Mouse (Mus musculus): ENCODE data around the gene Dcakd. TPM values are rescaled to one million over a fixed set of nuclear protein-coding genes. Genes with fewer than 3 reads are reported as not detected.
A peak's percentile ranks its signal among the peaks of the same experiment; 100 is the strongest.

Dcakd gene
- total RNA-seq, 2 experiments from 2014 or later = 83.5 to 84.3 TPM

- intact Hi-C loops (cut with DNase I) = no loop called here
- DNase-seq (ENCODE audit: low spot score) = peak; percentile 83
Observed at GRCm38 (mm10) chr11:103051249-103051691, 23.1 kb upstream of the Dcakd start.

- intact Hi-C loops (cut with DNase I) = no loop called here
- DNase-seq (ENCODE audit: low spot score) = no peak
Observed at GRCm38 (mm10) chr11:103050153-103050552, 22.0 kb upstream of the Dcakd start.

- intact Hi-C loops (cut with DNase I) = no loop called here
- DNase-seq (ENCODE audit: low spot score) = no peak
Observed at GRCm38 (mm10) chr11:103049611-103050010, 21.5 kb upstream of the Dcakd start.

DNA sequence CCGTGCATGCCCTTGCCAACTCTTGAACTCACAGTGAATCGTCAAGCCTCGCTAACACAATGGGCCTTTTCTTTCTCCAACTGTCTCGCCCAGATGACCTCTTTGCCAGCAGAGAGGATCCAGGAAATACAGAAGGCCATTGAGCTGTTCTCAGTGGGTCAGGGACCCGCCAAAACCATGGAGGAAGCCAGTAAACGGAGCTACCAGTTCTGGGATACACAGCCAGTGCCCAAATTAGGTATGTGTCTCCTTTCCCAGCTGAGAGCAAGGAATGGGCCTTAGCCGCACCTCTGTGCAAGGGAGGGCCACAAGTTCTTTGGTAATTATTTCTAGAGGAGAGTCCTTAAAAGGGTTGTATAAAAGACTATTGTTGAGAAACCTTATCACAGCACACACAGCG lies 18.2 kb upstream of the Dcakd start:
- DNase-seq (ENCODE audit: low spot score) = no peak
- intact Hi-C loops (cut with DNase I) = no loop called here

- DNase-seq (ENCODE audit: low spot score) = no peak
- intact Hi-C loops (cut with DNase I) = no loop called here
Observed at GRCm38 (mm10) chr11:103043982-103044381, 15.8 kb upstream of the Dcakd start.

GRCm38 (mm10) chr11:103042828-103043227 lies 14.7 kb upstream of the Dcakd start:
- intact Hi-C loops (cut with DNase I) = no loop called here
- DNase-seq (ENCODE audit: low spot score) = no peak

DNA sequence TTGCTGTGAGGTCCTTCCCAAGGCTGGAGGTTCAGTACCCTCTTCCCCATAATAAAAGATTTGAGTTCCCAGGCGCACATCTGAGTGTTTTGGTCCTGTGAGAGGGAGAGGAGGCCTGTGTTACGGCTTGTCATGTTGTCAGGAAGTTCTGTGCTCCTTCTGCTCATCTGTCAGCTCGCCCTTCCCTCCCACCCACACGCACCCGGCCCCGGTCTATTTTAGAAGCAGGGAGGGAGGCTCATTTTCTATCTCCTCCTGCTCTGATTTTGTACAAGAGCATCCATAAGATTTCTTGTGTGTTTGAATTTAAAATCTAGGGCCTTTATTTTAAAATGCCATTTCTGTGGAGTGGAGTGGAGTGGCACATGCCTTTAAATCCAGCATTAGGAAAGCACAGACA lies 9.9 kb upstream of the Dcakd start:
- no peak for DNase-seq (ENCODE audit: low spot score)
- intact Hi-C loops (cut with DNase I) = no loop called here

DNA sequence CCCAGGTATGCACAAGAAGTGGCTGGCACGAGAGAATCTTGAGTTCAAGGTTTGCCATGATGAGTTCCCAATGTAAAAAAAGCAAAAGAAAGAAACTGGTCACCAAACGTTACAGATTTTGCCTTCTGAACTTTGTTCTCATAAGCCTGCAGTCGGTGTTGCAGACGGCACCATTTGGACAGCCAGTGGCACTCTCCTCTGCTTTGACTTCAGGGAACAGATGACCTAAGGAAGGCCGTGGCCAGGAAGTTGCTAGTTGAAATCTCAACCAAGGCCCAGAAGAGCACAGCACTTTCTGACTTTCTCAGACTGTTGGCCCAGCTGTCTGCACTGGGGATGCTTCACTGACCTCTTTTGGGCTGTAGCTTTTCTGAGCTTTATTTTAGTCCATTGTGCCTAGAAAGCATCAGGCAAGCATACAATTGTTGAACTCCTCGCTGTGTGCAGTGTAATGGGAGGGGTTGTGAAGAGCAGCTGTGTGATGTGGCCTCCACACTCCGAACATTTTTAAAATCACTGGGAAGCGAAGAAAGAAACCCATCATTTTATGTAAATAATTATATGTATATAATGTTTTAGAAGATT lies 8.8 kb upstream of the Dcakd start:
- intact Hi-C loops (cut with DNase I) = no loop called here
- DNase-seq (ENCODE audit: low spot score) = no peak

- DNase-seq (ENCODE audit: low spot score) = no peak
- intact Hi-C loops (cut with DNase I) = no loop called here
Observed at GRCm38 (mm10) chr11:103035007-103035406, 6.9 kb upstream of the Dcakd start.

DNA sequence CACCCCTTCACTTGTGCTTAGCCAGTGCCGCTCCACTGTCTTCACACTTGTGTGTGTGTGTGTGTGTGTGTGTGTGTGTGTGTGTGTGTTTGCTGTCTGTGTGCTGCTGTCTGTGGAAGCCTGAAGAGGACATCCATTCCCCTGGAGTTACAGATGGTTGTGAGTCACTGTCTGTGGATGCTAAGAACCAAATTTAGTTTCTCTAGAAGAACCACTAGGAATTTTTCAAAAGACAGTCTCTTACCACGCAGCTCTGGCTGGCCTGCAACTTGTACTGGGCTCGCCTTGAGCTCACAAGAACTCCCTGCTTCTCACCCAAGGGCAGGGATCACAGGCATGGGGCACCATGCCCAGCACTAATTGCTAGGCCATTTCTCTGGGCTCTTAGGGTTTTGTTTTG lies 4.9 kb upstream of the Dcakd start:
- intact Hi-C loops (cut with DNase I) = no loop called here
- no peak for DNase-seq (ENCODE audit: low spot score)

- intact Hi-C loops (cut with DNase I) = loop anchor here (5.0 kb wide), 1 partner anchor 240 kb away; the partner anchor contains the start of gene Map3k14
- no peak for DNase-seq (ENCODE audit: low spot score)
Observed at GRCm38 (mm10) chr11:103027570-103028175, 460 bp downstream of the Dcakd start.

DNA sequence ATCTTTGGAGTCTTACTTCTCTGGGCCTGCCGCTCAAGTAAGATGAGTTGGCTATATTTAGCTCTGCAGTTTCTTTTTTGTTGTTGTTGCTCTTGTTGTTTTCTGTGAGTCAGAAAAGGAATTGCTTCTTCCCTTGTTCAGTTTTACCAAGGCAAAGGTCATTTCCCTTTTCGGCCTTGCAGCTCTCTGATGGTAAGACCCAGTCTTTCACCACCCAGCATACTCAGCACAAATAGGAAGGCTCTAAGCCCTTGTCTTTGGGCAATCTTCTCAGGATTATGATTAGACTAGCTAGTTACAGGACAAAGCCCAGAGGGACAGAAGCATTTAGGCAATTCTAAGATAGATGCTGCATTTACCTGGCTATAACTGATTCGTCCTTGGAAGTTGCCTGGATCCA lies 1.2 kb downstream of the Dcakd start:
- intact Hi-C loops (cut with DNase I) = loop anchor here (5.0 kb wide), 1 partner anchor 240 kb away; the partner anchor contains the start of gene Map3k14
- no peak for DNase-seq (ENCODE audit: low spot score)

DNA sequence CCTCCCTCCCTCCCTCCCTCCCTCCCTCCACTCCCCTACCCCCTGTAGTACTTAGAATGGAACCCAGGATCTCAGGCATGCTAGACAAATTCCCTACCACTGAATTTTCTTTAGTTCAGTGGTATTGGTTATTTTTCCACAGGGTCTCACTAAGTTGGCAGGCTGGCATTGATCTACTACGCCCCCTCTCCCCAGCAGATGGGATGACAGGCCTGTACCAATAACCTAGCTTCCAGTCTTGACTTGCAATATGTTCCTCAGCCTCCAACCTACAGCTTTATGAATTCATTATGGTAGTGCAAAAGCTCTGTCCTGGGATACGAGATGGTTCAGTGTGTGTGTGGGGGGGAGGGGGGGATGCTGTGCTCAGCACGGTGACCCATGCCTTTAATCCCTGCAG lies 4.2 kb downstream of the Dcakd start:
- no peak for DNase-seq (ENCODE audit: low spot score)
- intact Hi-C loops (cut with DNase I) = no loop called here

- intact Hi-C loops (cut with DNase I) = no loop called here
- DNase-seq (ENCODE audit: low spot score) = no peak
Observed at GRCm38 (mm10) chr11:103020713-103021335, 7.3 kb downstream of the Dcakd start.

DNA sequence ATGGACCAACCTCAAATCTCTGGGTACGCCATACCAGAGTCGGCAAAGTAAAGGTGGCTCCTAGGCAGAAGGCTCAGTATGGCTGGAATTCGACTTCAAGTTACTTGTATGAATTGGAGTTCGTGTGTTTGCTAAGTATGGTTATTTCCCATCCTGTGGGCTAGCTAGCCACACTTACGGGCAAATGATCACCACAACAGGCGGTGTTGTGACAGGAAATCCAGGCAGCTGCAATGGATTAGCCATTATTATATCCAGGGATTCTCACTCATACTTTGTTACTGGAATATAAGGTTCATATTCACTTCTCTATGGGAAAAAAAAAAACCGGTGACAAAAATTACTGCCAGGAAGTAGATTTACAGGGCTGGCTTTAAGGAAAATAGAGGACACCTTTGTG lies 8.8 kb downstream of the Dcakd start:
- intact Hi-C loops (cut with DNase I) = no loop called here
- DNase-seq (ENCODE audit: low spot score) = no peak

DNA sequence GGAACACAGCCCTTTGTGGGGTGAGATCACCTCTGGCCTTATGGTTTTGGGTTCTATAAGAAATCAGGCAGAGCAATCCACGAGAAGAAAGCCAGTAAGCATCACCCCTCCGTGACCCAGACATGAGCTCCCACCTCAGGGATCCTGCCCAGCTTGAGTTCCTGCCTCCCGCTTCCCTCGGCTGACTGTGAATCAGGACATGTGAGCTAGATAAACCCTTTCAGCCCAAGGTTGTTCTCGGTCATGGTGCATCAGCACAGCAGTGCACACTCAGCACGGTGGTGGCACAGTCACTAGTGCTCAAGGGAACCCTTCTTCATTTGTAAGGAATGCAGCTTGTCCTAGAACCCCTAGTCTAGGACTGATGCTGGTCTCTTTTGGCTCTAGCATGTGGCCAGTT lies 9.3 kb downstream of the Dcakd start:
- DNase-seq (ENCODE audit: low spot score) = no peak
- intact Hi-C loops (cut with DNase I) = no loop called here

DNA sequence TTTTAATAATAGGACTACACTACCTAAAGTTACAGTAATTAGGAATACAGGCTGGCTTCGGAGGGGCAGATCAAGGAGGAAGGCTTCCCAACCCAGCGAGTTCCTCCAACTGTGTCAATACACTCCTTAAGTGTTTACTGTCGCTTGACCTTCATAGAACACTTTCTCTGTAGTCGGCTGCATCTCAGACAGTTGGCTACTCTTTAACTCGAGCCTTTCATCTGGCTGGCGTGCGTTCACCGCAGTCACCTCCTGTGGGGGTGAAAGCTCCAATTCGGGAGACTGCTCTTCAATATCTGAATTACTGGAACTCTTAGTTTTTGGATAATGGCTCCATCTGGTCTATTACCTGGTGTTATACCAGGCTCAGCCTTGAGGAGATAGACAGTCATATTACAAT lies 10.5 kb downstream of the Dcakd start:
- intact Hi-C loops (cut with DNase I) = no loop called here

GRCm38 (mm10) chr11:103016930-103017329 lies 11.2 kb downstream of the Dcakd start:
- DNase-seq (ENCODE audit: low spot score) = peak; percentile 96
- intact Hi-C loops (cut with DNase I) = no loop called here

More for the DNA sequence above, 10.5 kb downstream of the Dcakd start:
- no peak for DNase-seq (ENCODE audit: low spot score)

DNA sequence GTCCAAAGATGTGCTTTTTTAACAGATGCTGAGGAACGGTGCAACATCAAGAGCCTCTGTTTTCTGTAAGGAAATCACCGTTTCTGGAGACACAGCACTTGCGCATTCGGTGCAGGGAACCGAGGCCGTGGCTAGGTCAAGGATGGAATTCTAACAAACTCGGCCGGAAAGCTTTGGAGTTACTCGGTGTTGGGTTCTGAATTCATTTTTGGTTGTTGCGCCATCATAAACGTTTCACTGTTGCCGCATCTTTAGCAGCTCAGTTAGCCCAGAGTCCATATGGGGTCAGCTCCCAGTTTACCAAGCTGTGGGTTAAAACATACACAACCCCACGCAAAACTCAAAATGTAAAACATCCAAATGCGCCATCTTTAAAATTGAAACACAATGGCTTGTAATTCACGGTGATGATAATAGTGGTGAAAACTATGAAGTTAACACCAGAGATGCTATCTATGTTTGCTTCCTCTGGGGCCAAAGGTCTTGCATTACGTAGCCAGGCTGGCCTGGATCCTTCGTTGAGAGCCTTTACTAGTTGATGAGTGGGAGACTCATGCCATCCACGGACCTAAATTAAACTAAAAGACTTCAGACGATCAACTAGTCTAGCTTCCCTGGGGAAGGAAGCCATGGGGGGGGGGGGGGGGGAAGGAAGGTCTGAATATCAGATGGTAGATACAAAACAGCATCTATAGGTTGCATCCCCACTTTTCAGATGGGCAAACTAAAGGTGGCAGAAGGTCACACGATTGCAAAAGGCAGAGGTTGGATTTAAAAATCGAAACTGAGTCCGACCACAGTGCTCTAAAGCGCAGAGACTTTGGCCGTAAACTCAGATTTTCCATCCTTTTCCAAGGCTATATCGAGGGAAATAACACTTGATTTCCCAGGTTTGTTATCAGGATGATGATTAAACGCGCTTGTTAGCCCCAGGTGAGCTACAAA lies 12.0 kb downstream of the Dcakd start:
- intact Hi-C loops (cut with DNase I) = no loop called here
- DNase-seq (ENCODE audit: low spot score) = no peak

DNA sequence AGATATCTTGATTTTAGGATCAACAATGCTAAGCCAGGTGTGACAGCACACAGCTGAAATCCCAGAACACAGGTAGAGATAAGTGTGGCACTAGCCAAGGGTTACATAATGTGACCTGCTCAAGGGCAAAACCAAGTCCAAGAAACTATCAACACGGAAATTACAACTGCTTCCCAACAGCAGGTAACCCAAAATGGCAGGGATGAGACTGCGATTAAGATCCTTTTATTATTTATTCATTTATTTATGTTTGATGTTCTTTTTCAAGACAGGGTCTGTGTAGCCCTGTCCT lies 17.0 kb downstream of the Dcakd start:
- intact Hi-C loops (cut with DNase I) = no loop called here
- DNase-seq (ENCODE audit: low spot score) = no peak
